ENCODE assay signal across 26 mouse cellular contexts in the genomic region with DNA sequence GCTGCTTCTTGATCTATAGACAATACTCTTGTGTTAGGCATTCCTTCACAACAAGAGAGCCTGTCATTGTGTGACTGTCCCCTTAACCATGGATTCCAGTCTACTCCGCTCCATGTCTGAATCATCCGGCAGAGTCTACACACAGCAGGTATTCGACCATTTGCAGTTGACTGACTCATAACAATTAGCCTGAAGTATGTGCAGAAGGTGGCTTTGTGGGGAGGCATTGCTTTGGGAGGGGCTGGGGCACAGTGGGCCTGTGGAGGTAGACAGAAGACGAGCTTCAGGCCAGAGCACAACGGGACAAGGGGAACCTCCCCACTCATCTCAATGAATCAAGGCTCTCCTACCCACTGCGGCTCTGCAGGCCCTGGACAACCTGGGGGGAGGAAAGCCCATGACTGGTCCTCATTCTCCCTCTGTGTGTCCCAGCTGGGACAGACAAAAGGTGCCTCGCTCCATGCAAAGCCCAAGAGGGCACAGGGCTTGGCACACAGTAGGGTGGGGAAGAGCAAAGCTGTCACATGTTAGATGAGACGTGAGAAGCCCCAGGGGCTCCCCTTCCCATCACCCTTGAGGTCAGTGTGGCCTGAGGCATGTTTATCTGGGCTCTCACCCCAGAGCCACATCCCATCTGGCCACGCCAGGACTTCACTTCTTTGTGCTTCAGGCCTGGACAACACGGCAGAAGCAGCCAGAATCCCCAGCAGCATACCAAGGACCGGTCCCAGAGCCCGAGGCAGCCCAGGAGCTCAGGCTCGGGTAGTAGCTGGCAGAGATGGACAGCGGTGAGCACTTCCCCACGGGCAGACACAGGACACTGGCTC. TPM values are rescaled to one million over a fixed set of nuclear protein-coding genes. Genes with fewer than 3 reads are reported as not detected.
DNase-seq lines count a peak whose midpoint lies in the region; ATAC-seq and TF ChIP-seq lines count a peak whose summit lies in the region.
"Had no signal": no experiment of that assay in that cellular context is flagged by ENCODE, and none has a peak within 500 bp of the region (broad histone marks: within the 10 kb centered on the region; RNA-seq: fewer than 3 reads in every experiment).

No protein-coding gene starts in this region.

- peaks cover 9% of the 10 kb centered on the region; the same call in 1 of the 2 replicates for H3K9me3 ChIP-seq in megakaryocyte, embryonic 14.5 days
- H3K9me3 ChIP-seq: heart, embryonic 13.5 days had no signal

- no peaks in the 10 kb centered on the region for H3K79me2 ChIP-seq in myocyte (ENCODE audit: control insufficient read depth, insufficient read depth)

- DNase-seq in cerebellum, postnatal 36 days = peak; percentile 27 to 39
- no peak for DNase-seq in cerebellum, adult 9-10 months
- DNase-seq in Muller cell, postnatal 12 days (ENCODE audit: inconsistent ontology term) = peak; percentile 94
- no peak for DNase-seq in kidney, adult 11 months
- DNase-seq: adrenal gland, adult 8-10 months; gastrocnemius, postnatal 14 days; kidney, adult 2 months; lung, adult 2 months; retina, postnatal 1 day; thymus, postnatal 14 days had no signal

- H3ac ChIP-seq in myocyte (ENCODE audit: control insufficient read depth, insufficient read length) = no peak overlapping the region

- H3K4me1 ChIP-seq in megakaryocyte, embryonic 14.5 days = peaks cover 74% of the 10 kb centered on the region
- H3K4me1 ChIP-seq: heart, embryonic 13.5 days had no signal

- peak overlapping the region; percentile 52 for H3K4me2 ChIP-seq in myocyte (ENCODE audit: low read depth)
- H3K4me2 ChIP-seq: heart, embryonic 13.5 days had no signal

- no peaks in the 10 kb centered on the region for H3K27me3 ChIP-seq in megakaryocyte, embryonic 14.5 days (replicated peaks)
- H3K27me3 ChIP-seq in myocyte (ENCODE audit: control insufficient read depth, insufficient read depth, insufficient read length) = no peaks in the 10 kb centered on the region
- H3K27me3 ChIP-seq: heart, embryonic 13.5 days had no signal

- peaks cover 82% of the 10 kb centered on the region for H3K36me3 ChIP-seq in megakaryocyte, embryonic 14.5 days (replicated peaks; ENCODE audit: low read length)
- peaks cover 15% of the 10 kb centered on the region for H3K36me3 ChIP-seq in myocyte (ENCODE audit: control insufficient read depth, insufficient read depth)

- ATAC-seq in megakaryocyte, adult 5-6 weeks (ENCODE audit: poor library complexity, severe bottlenecking) = no peak
- ATAC-seq in frontal cortex, adult (ENCODE audit: low TSS enrichment) = no peak
- ATAC-seq: forebrain, embryonic 16.5 days had no signal

- peak; percentile 38 for TF ChIP-seq POLR2A in myocyte (IDR thresholded peaks at IDR 0.05; ENCODE audit: insufficient read length, low read depth)

- H3K4me3 ChIP-seq in megakaryocyte, embryonic 14.5 days (replicated peaks) = peak overlapping the region; percentile 28
- no peak overlapping the region for H3K4me3 ChIP-seq in myocyte
- H3K4me3 ChIP-seq: heart, embryonic 13.5 days had no signal

TF ChIP-seq in myocyte, 11 proteins besides CTCF, POLR2A, EP300 and RAD21:
- TF ChIP-seq MAX (IDR thresholded peaks at IDR 0.05; ENCODE audit: low read depth) (no peak), TCF12 (IDR thresholded peaks at IDR 0.05; ENCODE audit: insufficient read depth, poor library complexity, severe bottlenecking) (peak; percentile 29), MYOG (IDR thresholded peaks at IDR 0.05; ENCODE audit: control insufficient read depth in 1 of 3, insufficient read depth in 1 of 3, insufficient read length in 2 of 3, low read depth in 2 of 3) (peak in 1 of 3 experiments; percentile 62), MYOD1 (IDR thresholded peaks at IDR 0.05; ENCODE audit: control insufficient read depth in 1 of 3, insufficient read length in 2 of 3, low read depth in 2 of 3) (peak in 1 of 3 experiments; percentile 5), USF1 (IDR thresholded peaks at IDR 0.05; ENCODE audit: low read depth) (no peak)

RNA-seq across cellular contexts. Expression of a gene that starts 5.3 kb away (rescaled TPM):
- not detected in 2 replicates for polyA plus RNA-seq in megakaryocyte, embryonic 14.5 days (2012; ENCODE audit: insufficient read depth, low replicate concordance)
- not detected in 2 replicates for total RNA-seq in megakaryocyte, adult 5-6 weeks (2015)
- not detected in 2 replicates for total RNA-seq in megakaryocyte, adult 5-6 weeks (2017)
- 1.00 TPM for polyA plus RNA-seq in myocyte (2012; fragmentation: generic; extraction: Trizol)
- total RNA-seq: adrenal gland, adult 8-10 months; gastrocnemius, postnatal 14 days; hematopoietic stem cell, adult 5-6 weeks; layer of hippocampus, adult 18-20 months; left cerebral cortex, adult 8-10 months; megakaryocyte-erythroid progenitor cell, adult 5-6 weeks had no signal
- polyA plus RNA-seq: cortical plate, adult 2 months; embryonic facial prominence, embryonic 14.5 days; forebrain, embryonic 16.5 days; heart, embryonic 13.5 days; kidney, adult 2 months; limb, embryonic 14.5 days; neural tube, embryonic 14.5 days; small intestine, adult 2 months; stomach, embryonic 14.5 days had no signal

RNA-seq across cellular contexts. Expression of a gene that starts 19.8 kb away (rescaled TPM):
- 1.1 TPM in 1 of 2 replicates, not detected in the other for polyA plus RNA-seq in megakaryocyte, embryonic 14.5 days (2012; ENCODE audit: insufficient read depth, low replicate concordance)
- total RNA-seq in megakaryocyte, adult 5-6 weeks (2015) = not detected in 2 replicates
- total RNA-seq in megakaryocyte, adult 5-6 weeks (2017) = not detected in 2 replicates
- 0.23 TPM for polyA plus RNA-seq in myocyte (2012; fragmentation: generic; extraction: Trizol)
- total RNA-seq: adrenal gland, adult 8-10 months; gastrocnemius, postnatal 14 days; megakaryocyte-erythroid progenitor cell, adult 5-6 weeks had no signal
- polyA plus RNA-seq: embryonic facial prominence, embryonic 14.5 days; forebrain, embryonic 16.5 days; heart, embryonic 13.5 days; limb, embryonic 14.5 days; lung, adult 2 months; small intestine, adult 2 months; stomach, embryonic 14.5 days had no signal

RNA-seq across cellular contexts. Expression of a gene that starts 27.5 kb away (rescaled TPM):
- polyA plus RNA-seq in megakaryocyte, embryonic 14.5 days (2012; ENCODE audit: insufficient read depth, low replicate concordance) = 400 and 436 TPM in 2 replicates
- total RNA-seq in megakaryocyte, adult 5-6 weeks (2015) = 88.6 and 96.7 TPM in 2 replicates
- total RNA-seq in megakaryocyte, adult 5-6 weeks (2017) = 230 and 282 TPM in 2 replicates
- polyA plus RNA-seq in myocyte (2012; fragmentation: generic; extraction: Trizol) = 76.7 TPM

RNA-seq across cellular contexts. Expression of a gene that starts 36.6 kb away (rescaled TPM):
- 3.3 and 4.7 TPM in 2 replicates for polyA plus RNA-seq in megakaryocyte, embryonic 14.5 days (2012; ENCODE audit: insufficient read depth, low replicate concordance)
- 8.8 and 10.0 TPM in 2 replicates for total RNA-seq in megakaryocyte, adult 5-6 weeks (2015)
- 4.7 and 9.4 TPM in 2 replicates for total RNA-seq in megakaryocyte, adult 5-6 weeks (2017)
- polyA plus RNA-seq in myocyte (2012; fragmentation: generic; extraction: Trizol) = 12.2 TPM

RNA-seq across cellular contexts. Expression of a gene that starts 57.6 kb away (rescaled TPM):
- polyA plus RNA-seq in megakaryocyte, embryonic 14.5 days (2012; ENCODE audit: insufficient read depth, low replicate concordance) = not detected in 2 replicates
- total RNA-seq in megakaryocyte, adult 5-6 weeks (2015) = not detected in 2 replicates
- total RNA-seq in megakaryocyte, adult 5-6 weeks (2017) = not detected in 2 replicates
- polyA plus RNA-seq in myocyte (2012; fragmentation: generic; extraction: Trizol) = not detected
- total RNA-seq: gastrocnemius, postnatal 14 days; hematopoietic stem cell, adult 5-6 weeks; layer of hippocampus, adult 18-20 months; left cerebral cortex, adult 8-10 months; megakaryocyte-erythroid progenitor cell, adult 5-6 weeks had no signal
- polyA plus RNA-seq: cortical plate, adult 2 months; embryonic facial prominence, embryonic 14.5 days; forebrain, embryonic 16.5 days; heart, embryonic 13.5 days; kidney, adult 2 months; limb, embryonic 14.5 days; neural tube, embryonic 14.5 days; small intestine, adult 2 months; stomach, embryonic 14.5 days had no signal

Comparison
In these comparisons a context has a peak if more than half of its experiments do, and no peak if none do; other contexts are left out.
1. DNase-seq: peak in cerebellum, postnatal 36 days (2 of 2) and Muller cell, postnatal 12 days (single experiment); none in cerebellum, adult 9-10 months (single experiment) and kidney, adult 11 months (single experiment).